Mouse (Mus musculus) stomach, embryonic 15.5 days (tissue): ENCODE measurements around the gene Prss56. TPM values are rescaled to one million over a fixed set of nuclear protein-coding genes. Genes with fewer than 3 reads are reported as not detected.

Experiments
- ATAC-seq: fragments of 200-750 bp; cut with Nextera tagmentation; 2 replicates; pipeline ENCODE4 v1.8.0; 2017; ENCODE audit warnings: low read depth, moderate number of reproducible peaks, moderate TSS enrichment; ENCODE audit not compliant: insufficient read depth, low FRiP score
- H3K27ac ChIP-seq: fragments of 300-500 bp; sonication (generic); 2 replicates; pipeline ENCODE4 v1.5.1; 2015; ENCODE audit warnings: mild to moderate bottlenecking, inconsistent platforms
- H3K27me3 ChIP-seq: fragments of 300-500 bp; sonication (generic); replicated peaks from 2 replicates; pipeline ENCODE4 v1.6.1; 2015; ENCODE audit warnings: inconsistent platforms
- H3K36me3 ChIP-seq: fragments of 300-500 bp; sonication (generic); 2 replicates; pipeline ENCODE4 v1.6.1; 2015; ENCODE audit warnings: inconsistent platforms
- H3K4me1 ChIP-seq: fragments of 300-500 bp; sonication (generic); 2 replicates; pipeline ENCODE4 v1.6.1; 2015; ENCODE audit warnings: inconsistent platforms
- H3K4me2 ChIP-seq: fragments of 300-500 bp; sonication (generic); 2 replicates; pipeline ENCODE4 v1.6.1; 2015; ENCODE audit warnings: mild to moderate bottlenecking, inconsistent platforms
- H3K4me3 ChIP-seq: fragments of 300-500 bp; sonication (generic); replicated peaks from 2 replicates; pipeline ENCODE4 v1.5.1; 2015; ENCODE audit warnings: inconsistent platforms
- H3K9ac ChIP-seq: fragments of 300-500 bp; sonication (generic); 2 replicates; pipeline ENCODE4 v1.6.1; 2015; ENCODE audit warnings: inconsistent platforms
- H3K9me3 ChIP-seq: fragments of 300-500 bp; sonication (generic); 2 replicates; pipeline ENCODE4 v1.6.1; 2016; ENCODE audit warnings: inconsistent platforms
- WGBS: fragments of 180-500 bp; shearing (Covaris S2); methylation state at CpG from one replicate; pipeline ENCODE4 v1.1.7; 2015; 5-methylcytosine and 5-hydroxymethylcytosine counted together
- polyA plus RNA-seq: library from polyadenylated mRNA; unstranded; fragments of >200 nt; fragmentation: Nextera tagmentation; extraction: Ambion mirVana; gene quantifications from 2 replicates; pipeline ENCODE4 v1.2.1, GENCODE M21; 2015

The Prss56 gene
- polyA plus RNA-seq, 1 experiment from 2014 or later, result not detected

DNA sequence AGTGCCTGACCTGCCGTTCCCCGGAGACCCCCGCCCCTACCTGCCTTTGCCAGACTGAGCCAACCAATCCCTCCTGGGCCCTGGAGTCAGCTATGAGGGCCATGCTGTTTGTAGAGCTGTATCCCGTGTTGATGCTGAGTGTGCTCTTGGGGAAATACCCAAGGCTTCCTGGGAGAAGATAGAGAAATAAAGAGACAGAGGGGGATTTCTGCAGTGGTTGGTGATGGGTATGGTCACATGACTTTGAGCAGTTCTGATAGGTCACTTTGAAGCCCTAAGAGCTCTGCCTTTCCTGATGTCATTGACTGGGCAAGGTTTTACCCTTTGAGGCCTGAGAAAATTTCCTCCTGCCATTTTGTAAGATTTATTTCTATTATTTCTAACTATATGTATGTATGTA is 28.3 kb downstream of the Prss56 start:
- no peak overlapping the region for H3K27ac ChIP-seq
- no peak overlapping the region for H3K4me3 ChIP-seq
- H3K36me3 ChIP-seq, result no peaks in the 10 kb centered on the region
- no peak overlapping the region for H3K9ac ChIP-seq
- no peak for ATAC-seq
- WGBS, result 83% methylated on average over 4 of the region's 4 CpGs
- no peak overlapping the region for H3K4me2 ChIP-seq
- peaks cover 14% of the 10 kb centered on the region; the same call in 1 of the 2 replicates for H3K27me3 ChIP-seq
- H3K9me3 ChIP-seq, result no peaks in the 10 kb centered on the region
- H3K4me1 ChIP-seq, result peaks cover 17% of the 10 kb centered on the region

DNA sequence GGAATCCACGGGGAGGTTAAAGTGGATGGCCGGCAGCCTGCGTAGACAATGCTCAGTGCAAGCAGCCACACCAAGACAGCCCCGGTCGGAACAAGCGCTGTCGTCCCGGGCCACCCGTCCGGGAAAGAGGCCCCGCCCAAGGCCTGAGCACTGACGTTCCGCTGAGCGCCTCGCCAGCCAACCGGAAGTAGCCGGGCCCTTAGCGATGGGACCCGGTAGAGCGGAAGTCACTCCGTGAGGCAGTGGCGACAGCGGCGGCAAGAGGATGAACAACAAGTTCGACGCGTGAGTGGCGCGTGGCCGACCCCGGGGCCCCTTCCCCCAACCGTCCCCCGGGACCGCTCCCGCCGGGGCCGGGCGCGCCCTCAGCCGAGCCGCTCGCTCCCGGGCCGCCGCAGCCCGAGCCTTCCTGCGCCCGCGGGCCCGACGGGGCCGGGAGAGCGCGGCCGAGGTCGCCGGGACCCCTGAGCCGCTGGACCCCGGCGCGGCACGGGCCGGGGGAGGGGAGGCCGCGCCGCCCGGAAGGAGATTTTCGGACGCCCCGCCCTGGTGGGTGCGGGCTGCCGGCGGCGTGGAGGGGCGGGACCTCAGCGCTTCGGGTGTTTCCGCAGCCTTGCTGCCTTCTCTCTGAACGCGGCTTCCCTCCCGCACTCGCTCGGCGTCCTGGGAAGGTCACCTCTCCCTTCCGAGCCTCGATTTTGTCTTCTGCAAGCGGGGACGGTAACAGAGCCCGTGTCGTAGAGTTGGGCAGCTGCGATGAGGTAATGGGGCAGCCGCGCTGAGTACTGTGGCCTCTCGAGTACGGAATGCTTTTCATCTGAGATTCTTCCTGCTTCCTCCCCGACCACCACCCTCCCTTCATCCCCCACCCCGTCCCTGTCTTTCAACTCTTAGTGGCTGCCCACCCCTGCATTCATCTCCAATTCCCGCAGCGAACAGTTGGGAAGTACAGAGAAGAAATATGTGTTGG is 30.9 kb downstream of the Prss56 start, which contains the start of gene Eif4e2:
Eif4e2 (plus strand) TSS at position 180 of the 970 bp plus-strand sequence.
- Histone ChIP-seq H3K4me3 (peak within 1 kb of the TSS; percentile 93), H3K27me3 (no peaks in the 10 kb centered on the region), H3K4me1 (peaks cover 17% of the 10 kb centered on the region), H3K9me3 (no peaks in the 10 kb centered on the region), H3K9ac (peak within 1 kb of the TSS; percentile 97), H3K36me3 (0 out of 2 replicates have a peak, but pooled peaks cover 3% of the 10 kb centered on the region), H3K4me2 (peak within 1 kb of the TSS; percentile 71), H3K27ac (peak within 1 kb of the TSS; percentile 99)
- under 1% methylated on average over 70 of the region's 99 CpGs for WGBS
- peak; percentile 96 for ATAC-seq

DNA sequence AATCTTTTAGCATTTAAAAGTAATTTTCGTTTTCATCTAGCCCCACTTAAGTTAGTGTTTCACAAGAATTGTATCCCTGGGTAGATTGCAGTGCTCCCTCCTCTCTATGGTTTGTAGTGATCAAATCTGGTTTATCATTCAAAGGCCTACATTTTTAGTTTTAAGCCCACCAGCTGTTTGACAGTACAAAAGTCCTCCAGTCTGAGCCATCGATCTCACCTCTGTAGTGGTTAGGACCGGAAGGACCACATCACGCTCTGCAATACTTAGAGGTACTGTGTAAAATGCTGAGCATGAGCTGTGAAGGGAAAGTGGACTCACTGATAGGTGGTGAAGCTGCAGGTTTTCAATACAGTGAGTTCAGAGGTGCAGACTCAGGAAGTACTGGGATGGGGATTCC is 31.6 kb downstream of the Prss56 start:
- H3K9me3 ChIP-seq, result no peaks in the 10 kb centered on the region

GRCm38 (mm10) chr1:87217938-87218337 is 34.8 kb downstream of the Prss56 start:
- Histone ChIP-seq H3K4me1 (peaks cover 15% of the 10 kb centered on the region), H3K9ac (no peak overlapping the region), H3K9me3 (no peaks in the 10 kb centered on the region), H3K4me2 (no peak overlapping the region), H3K4me3 (no peak overlapping the region), H3K27ac (no peak overlapping the region), H3K36me3 (peaks cover 32% of the 10 kb centered on the region), H3K27me3 (no peaks in the 10 kb centered on the region)
- 52% methylated on average over 3 of the region's 3 CpGs for WGBS
- no peak for ATAC-seq

More for the DNA sequence above, 31.6 kb downstream of the Prss56 start:
- no peaks in the 10 kb centered on the region for H3K27me3 ChIP-seq
- ATAC-seq, result no peak
- peak overlapping the region; percentile 99; the same call in 1 of the 2 replicates for H3K27ac ChIP-seq
- peaks cover 8% of the 10 kb centered on the region for H3K36me3 ChIP-seq
- H3K4me3 ChIP-seq, result peak overlapping the region; percentile 93
- WGBS, result 18% methylated on average over 4 of the region's 4 CpGs
- peak overlapping the region; percentile 71 for H3K4me2 ChIP-seq
- peaks cover 17% of the 10 kb centered on the region for H3K4me1 ChIP-seq
- H3K9ac ChIP-seq, result peak overlapping the region; percentile 97; the same call in 1 of the 2 replicates

DNA sequence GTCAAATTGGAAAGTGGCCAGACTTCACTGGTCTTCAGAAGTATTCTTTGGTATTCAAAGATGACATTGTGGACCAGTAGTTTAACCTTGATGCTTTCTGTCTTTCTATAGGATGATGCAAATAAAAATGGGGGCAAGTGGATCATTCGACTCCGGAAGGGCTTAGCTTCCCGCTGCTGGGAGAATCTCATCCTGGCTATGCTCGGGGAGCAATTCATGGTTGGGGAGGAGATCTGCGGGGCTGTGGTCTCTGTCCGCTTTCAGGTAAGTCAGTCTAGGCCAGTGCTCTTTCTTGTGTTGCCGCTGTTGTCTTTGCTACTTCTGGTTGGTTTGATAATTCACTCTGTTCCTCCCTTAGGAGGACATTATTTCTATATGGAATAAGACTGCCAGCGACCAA is 42.6 kb downstream of the Prss56 start:
- WGBS, result 94% methylated on average over 8 of the region's 8 CpGs
- H3K36me3 ChIP-seq, result peaks cover 67% of the 10 kb centered on the region
- no peak overlapping the region for H3K27ac ChIP-seq
- H3K9me3 ChIP-seq, result no peaks in the 10 kb centered on the region
- no peak for ATAC-seq
- no peak overlapping the region for H3K9ac ChIP-seq
- H3K4me3 ChIP-seq, result no peak overlapping the region
- no peaks in the 10 kb centered on the region for H3K27me3 ChIP-seq
- no peak overlapping the region for H3K4me2 ChIP-seq
- H3K4me1 ChIP-seq, result no peaks in the 10 kb centered on the region

GRCm38 (mm10) chr1:87226409-87227159 is 43.5 kb downstream of the Prss56 start:
- no peak overlapping the region for H3K4me3 ChIP-seq
- WGBS, result 94% methylated on average over 1 of the region's 1 CpGs
- H3K4me2 ChIP-seq, result no peak overlapping the region
- peaks cover 64% of the 10 kb centered on the region for H3K36me3 ChIP-seq
- H3K27ac ChIP-seq, result no peak overlapping the region
- H3K4me1 ChIP-seq, result no peaks in the 10 kb centered on the region
- no peak for ATAC-seq
- H3K9ac ChIP-seq, result no peak overlapping the region
- H3K27me3 ChIP-seq, result no peaks in the 10 kb centered on the region
- no peaks in the 10 kb centered on the region for H3K9me3 ChIP-seq

DNA sequence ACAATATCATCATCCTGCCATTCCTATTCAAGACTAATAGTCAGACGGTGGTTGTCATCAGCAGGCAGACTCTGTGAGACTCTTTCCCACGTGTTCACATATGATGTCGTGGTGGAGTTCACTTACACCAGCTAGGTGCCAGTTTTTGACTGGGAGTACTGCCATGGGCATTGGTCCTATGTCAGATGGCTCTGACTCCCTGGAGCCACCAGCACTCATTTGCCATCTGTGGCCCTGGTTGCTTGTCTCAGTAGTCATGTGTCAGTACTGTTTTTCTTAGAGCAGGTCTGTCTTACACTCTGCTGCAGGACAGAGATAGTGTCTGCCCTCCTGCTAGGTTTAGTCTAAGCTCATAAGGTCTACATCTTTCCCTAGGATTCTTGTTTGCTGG is 44.0 kb downstream of the Prss56 start:
- Histone ChIP-seq H3K4me2 (no peak overlapping the region), H3K36me3 (peaks cover 59% of the 10 kb centered on the region), H3K4me1 (no peaks in the 10 kb centered on the region), H3K27ac (no peak overlapping the region), H3K9ac (no peak overlapping the region), H3K27me3 (no peaks in the 10 kb centered on the region), H3K9me3 (no peaks in the 10 kb centered on the region), H3K4me3 (no peak overlapping the region)
- ATAC-seq, result no peak
- WGBS, result 90% methylated on average over 3 of the region's 3 CpGs

- Histone ChIP-seq H3K27me3 (no peaks in the 10 kb centered on the region), H3K36me3 (peaks cover 35% of the 10 kb centered on the region)
Observed at GRCm38 (mm10) chr1:87230606-87231005, 47.5 kb downstream of the Prss56 start.

GRCm38 (mm10) chr1:87232197-87232596 is 49.1 kb downstream of the Prss56 start:
- no peak overlapping the region for H3K4me2 ChIP-seq
- peaks cover 21% of the 10 kb centered on the region for H3K36me3 ChIP-seq
- 84% methylated on average over 7 of the region's 7 CpGs for WGBS
- no peak for ATAC-seq
- no peaks in the 10 kb centered on the region for H3K27me3 ChIP-seq
- H3K4me1 ChIP-seq, result no peaks in the 10 kb centered on the region
- H3K27ac ChIP-seq, result no peak overlapping the region
- H3K4me3 ChIP-seq, result no peak overlapping the region
- H3K9ac ChIP-seq, result no peak overlapping the region
- no peaks in the 10 kb centered on the region for H3K9me3 ChIP-seq

More at GRCm38 (mm10) chr1:87230606-87231005, 47.5 kb downstream of the Prss56 start:
- ATAC-seq, result no peak
- H3K9ac ChIP-seq, result no peak overlapping the region
- H3K4me3 ChIP-seq, result no peak overlapping the region
- no peak overlapping the region for H3K4me2 ChIP-seq
- no peaks in the 10 kb centered on the region for H3K9me3 ChIP-seq
- 84% methylated on average over 5 of the region's 5 CpGs for WGBS
- H3K27ac ChIP-seq, result no peak overlapping the region
- H3K4me1 ChIP-seq, result no peaks in the 10 kb centered on the region
